Mouse (Mus musculus) lung, postnatal 14 days (tissue): ENCODE data around the gene Pdxdc1.
"Not testable (repeated sequence)": the region's sequence is repeated elsewhere in the genome, so short reads cannot be mapped to it uniquely, and the experiment has no call there.

Experiments used
- DNase-seq: peaks from one replicate; pipeline ENCODE4 v3.0.0; 2021

Gene Pdxdc1

DNA sequence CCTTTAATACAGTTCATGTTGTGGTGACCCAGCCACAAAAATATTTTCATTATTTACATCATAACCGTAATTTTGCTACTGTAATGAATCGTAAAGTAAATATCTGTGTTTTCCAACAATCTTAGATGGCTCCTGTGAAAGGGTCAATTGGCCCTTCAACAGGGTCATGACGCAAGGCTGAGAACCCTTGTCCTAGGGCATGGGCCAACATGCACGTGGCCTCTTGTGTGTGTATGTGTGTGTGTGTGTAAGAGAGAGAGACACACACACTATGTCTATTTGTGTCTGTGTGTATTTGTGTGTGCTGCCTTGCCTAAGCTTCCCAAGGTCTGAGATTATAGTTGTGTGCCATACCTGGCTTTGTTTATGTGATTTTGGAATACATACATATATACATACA, 95.3 kb downstream of the Pdxdc1 start:
- DNase-seq = no peak

DNA sequence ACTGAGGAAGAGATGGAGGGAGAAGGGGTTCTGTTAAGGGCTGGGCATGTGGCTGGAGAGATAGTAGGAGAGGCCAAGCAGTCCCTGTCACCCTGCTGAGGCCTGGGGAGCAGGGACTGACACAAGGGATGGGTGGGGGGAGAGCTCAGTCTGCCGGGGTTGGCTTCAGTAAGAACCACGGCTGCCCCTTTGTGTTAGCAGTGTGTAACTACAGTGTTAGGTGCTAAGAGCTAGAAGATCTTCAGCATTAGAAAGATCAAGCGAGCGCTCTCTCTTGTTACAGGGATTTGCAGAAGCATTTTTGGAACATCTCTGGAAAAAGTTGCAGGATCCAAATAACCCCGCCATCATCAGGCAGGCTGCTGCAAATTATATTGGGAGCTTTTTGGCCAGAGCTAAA, 98.3 kb downstream of the Pdxdc1 start:
- no peak for DNase-seq

DNA sequence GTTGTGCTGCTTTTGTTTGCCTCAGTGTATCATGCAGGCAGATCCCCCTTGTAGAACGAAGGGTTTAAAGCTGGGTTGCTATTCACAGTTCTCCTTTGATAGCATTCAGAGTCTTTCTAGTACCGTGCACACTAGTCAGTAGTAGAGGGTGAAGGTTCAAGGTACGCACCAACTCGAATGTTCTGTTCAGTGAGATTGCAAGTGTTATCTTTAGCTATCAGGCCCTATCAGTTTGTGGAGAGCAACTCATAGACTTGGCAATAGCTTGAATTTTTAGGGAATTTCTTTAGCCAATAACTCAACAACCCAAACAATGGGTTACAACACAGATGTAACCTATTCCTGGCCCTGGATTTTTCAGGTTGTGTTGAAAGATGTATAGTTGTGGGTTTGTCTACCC, 101.7 kb downstream of the Pdxdc1 start:
- DNase-seq = no peak

DNA sequence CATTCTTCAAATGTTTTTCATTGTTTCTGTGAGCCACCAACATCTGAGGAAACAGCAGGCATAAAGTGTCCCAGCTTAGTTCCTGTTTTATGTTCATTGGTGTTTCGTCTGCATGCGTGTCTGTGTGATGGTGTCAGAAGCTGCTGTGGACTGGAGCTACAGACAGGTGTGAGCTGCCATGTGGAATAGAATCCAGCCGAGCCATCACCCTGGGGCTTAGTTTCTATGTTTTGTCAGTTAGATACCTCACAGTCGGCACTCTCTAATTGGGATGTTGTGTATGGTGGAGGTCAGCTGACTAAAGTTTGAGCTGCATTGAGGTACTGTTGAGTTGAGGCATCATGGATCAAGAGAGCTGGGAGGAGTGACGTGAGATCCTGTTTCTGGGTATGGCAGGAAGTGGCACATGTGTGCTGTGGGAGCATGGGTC, 106.2 kb downstream of the Pdxdc1 start:
- no peak for DNase-seq

DNA sequence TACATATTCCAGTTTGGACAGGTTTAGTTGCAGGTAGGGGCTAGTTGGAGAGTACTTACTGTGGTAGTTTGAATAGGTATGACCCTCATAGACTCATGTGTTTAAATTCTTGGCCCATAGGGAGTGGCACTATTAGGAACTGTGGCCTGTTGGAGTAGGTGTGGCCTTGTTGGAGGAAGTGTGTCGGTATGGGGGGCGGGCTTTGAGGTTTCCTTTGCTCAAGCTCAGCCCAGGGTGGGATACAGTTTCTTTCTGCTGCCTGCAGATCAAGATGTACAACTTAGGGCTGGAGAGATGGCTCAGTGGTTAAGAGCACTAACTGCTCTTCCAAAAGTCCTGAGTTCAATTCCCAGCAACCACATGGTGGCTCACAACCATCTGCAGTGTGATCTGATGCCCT, 109.5 kb downstream of the Pdxdc1 start:
- not testable (repeated sequence) for DNase-seq

DNA sequence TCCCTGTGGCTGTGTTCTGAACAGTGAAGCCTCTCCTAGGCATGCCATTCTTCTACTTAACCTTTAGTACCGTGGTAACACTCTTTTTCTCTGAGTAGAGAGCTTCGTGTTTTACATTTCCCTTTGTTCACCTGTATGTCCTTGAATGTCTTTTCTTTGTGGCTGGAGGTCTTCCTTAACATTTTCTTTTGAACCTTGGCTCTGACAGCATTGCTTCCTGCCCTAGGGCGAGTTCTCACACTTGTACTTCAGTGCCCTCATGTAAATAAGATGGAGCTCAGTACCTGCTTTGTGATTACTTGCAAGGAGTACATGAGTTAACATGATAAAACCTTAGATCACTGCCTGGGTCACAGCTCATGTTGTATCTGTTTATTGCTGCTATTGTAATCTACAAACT, 117.0 kb downstream of the Pdxdc1 start:
- DNase-seq = no peak
